Mouse (Mus musculus) stomach, postnatal 0 days (tissue): Measurements from ENCODE around the gene Tagap. TPM values are rescaled to one million over a fixed set of nuclear protein-coding genes. Genes with fewer than 3 reads are reported as not detected.

Source experiments
- ATAC-seq: fragments of 200-750 bp; cut with Nextera tagmentation; 2 replicates; pipeline ENCODE4 v1.8.0; 2017; ENCODE audit not compliant: low FRiP score, low TSS enrichment
- DNase-seq: peaks from one replicate; pipeline ENCODE4 v3.0.0-alpha.2; 2016; ENCODE audit warnings: low spot score
- H3K27ac ChIP-seq: fragments of 300-500 bp; sonication (generic); replicated peaks from 2 replicates; pipeline ENCODE4 v1.5.1; 2014; ENCODE audit warnings: mild to moderate bottlenecking, control low read depth
- H3K27me3 ChIP-seq: fragments of 300-500 bp; sonication (generic); 2 replicates; pipeline ENCODE4 v1.6.1; 2014; ENCODE audit warnings: low read length; ENCODE audit not compliant: control insufficient read depth, insufficient read depth
- H3K36me3 ChIP-seq: fragments of 300-500 bp; sonication (generic); 2 replicates; pipeline ENCODE4 v1.6.1; 2014; ENCODE audit warnings: low read length, mixed read lengths; ENCODE audit not compliant: control insufficient read depth, insufficient read depth
- H3K4me1 ChIP-seq: fragments of 300-500 bp; sonication (generic); replicated peaks from 2 replicates; pipeline ENCODE4 v1.6.1; 2014; ENCODE audit warnings: antibody characterized with exemption; ENCODE audit not compliant: control insufficient read depth, insufficient read depth
- H3K4me2 ChIP-seq: fragments of 300-500 bp; sonication (generic); replicated peaks from 2 replicates; pipeline ENCODE4 v1.6.1; 2014; ENCODE audit warnings: low read depth, mild to moderate bottlenecking, control low read depth, moderate library complexity
- H3K4me3 ChIP-seq: fragments of 300-500 bp; sonication (generic); 2 replicates; pipeline ENCODE4 v1.5.1; 2014; ENCODE audit warnings: low read depth, low read length, control low read depth
- H3K9ac ChIP-seq: fragments of 300-500 bp; sonication (generic); 2 replicates; pipeline ENCODE4 v1.6.1; 2014; ENCODE audit warnings: mild to moderate bottlenecking, low read length, control low read depth, mixed read lengths
- H3K9me3 ChIP-seq: fragments of 300-500 bp; sonication (generic); 2 replicates; pipeline ENCODE4 v1.6.1; 2016; ENCODE audit warnings: low read length; ENCODE audit not compliant: control insufficient read depth
- CTCF ChIP-seq: IDR thresholded peaks from 2 replicates; pipeline ENCODE4 v1.5.1; 2016; ENCODE audit warnings: antibody characterized with exemption, low read depth, mild to moderate bottlenecking, moderate library complexity
- EP300 ChIP-seq: optimal IDR thresholded peaks from 2 replicates; pipeline ENCODE3; 2016; ENCODE audit warnings: antibody characterized with exemption
- WGBS: fragments of 180-500 bp; shearing (Covaris S2); extraction: QIAGEN DNeasy Blood & Tissue Kit; methylation state at CpG from one replicate; pipeline ENCODE4 v1.1.7; 2014; 5-methylcytosine and 5-hydroxymethylcytosine counted together
- polyA plus RNA-seq: library from polyadenylated mRNA; unstranded; fragments of >200 nt; fragmentation: Nextera tagmentation; extraction: Ambion mirVana; gene quantifications from 2 replicates; pipeline ENCODE4 v1.2.1, GENCODE M21; 2015

The Tagap gene
- polyA plus RNA-seq, 1 experiment from 2014 or later, result 0.61 TPM

GRCm38 (mm10) chr17:7896047-7896635, 29.7 kb upstream of the Tagap start:
- no peaks in the 10 kb centered on the region for H3K27me3 ChIP-seq
- H3K4me1 ChIP-seq, result no peaks in the 10 kb centered on the region
- H3K9ac ChIP-seq, result no peak overlapping the region
- DNase-seq, result no peak
- H3K27ac ChIP-seq, result no peak overlapping the region
- TF ChIP-seq EP300 (no peak), CTCF (no peak)
- no peak overlapping the region for H3K4me2 ChIP-seq
- ATAC-seq, result no peak
- 62% methylated on average over 10 of the region's 10 CpGs for WGBS
- no peaks in the 10 kb centered on the region for H3K36me3 ChIP-seq
- no peaks in the 10 kb centered on the region for H3K9me3 ChIP-seq
- no peak overlapping the region for H3K4me3 ChIP-seq

GRCm38 (mm10) chr17:7897120-7897519, 28.7 kb upstream of the Tagap start:
- H3K4me3 ChIP-seq, result 0 out of 2 replicates have a peak overlapping the region, but pooled peaks have one; percentile 10
- H3K36me3 ChIP-seq, result no peaks in the 10 kb centered on the region
- DNase-seq (no peak), ATAC-seq (no peak)
- H3K9me3 ChIP-seq, result no peaks in the 10 kb centered on the region
- no peak overlapping the region for H3K9ac ChIP-seq
- 70% methylated on average over 11 of the region's 11 CpGs for WGBS
- H3K27ac ChIP-seq, result no peak overlapping the region
- no peaks in the 10 kb centered on the region for H3K27me3 ChIP-seq
- no peak for TF ChIP-seq EP300
- no peak for TF ChIP-seq CTCF
- H3K4me2 ChIP-seq, result no peak overlapping the region
- H3K4me1 ChIP-seq, result no peaks in the 10 kb centered on the region

- Histone ChIP-seq H3K4me3 (no peak overlapping the region), H3K9me3 (no peaks in the 10 kb centered on the region), H3K9ac (no peak overlapping the region), H3K4me2 (no peak overlapping the region), H3K27me3 (no peaks in the 10 kb centered on the region), H3K27ac (no peak overlapping the region), H3K4me1 (no peaks in the 10 kb centered on the region), H3K36me3 (no peaks in the 10 kb centered on the region)
- 70% methylated on average over 4 of the region's 4 CpGs for WGBS
- ATAC-seq (no peak), DNase-seq (no peak)
- no peak for TF ChIP-seq EP300
These were observed 28.0 kb upstream of the Tagap start for GRCm38 (mm10) chr17:7897756-7898155.

GRCm38 (mm10) chr17:7899233-7899632, 26.6 kb upstream of the Tagap start:
- no peak for TF ChIP-seq CTCF
- no peak for TF ChIP-seq EP300
- Histone ChIP-seq H3K9ac (no peak overlapping the region), H3K27me3 (no peaks in the 10 kb centered on the region), H3K27ac (no peak overlapping the region), H3K9me3 (no peaks in the 10 kb centered on the region), H3K4me1 (no peaks in the 10 kb centered on the region), H3K36me3 (no peaks in the 10 kb centered on the region), H3K4me3 (no peak overlapping the region), H3K4me2 (no peak overlapping the region)
- 48% methylated on average over 6 of the region's 6 CpGs for WGBS
- DNase-seq (no peak), ATAC-seq (peak; percentile 45; the same call in 1 of the 2 replicates)

- Histone ChIP-seq H3K4me1 (no peaks in the 10 kb centered on the region), H3K27ac (no peak overlapping the region), H3K27me3 (no peaks in the 10 kb centered on the region), H3K4me3 (no peak overlapping the region), H3K9me3 (no peaks in the 10 kb centered on the region), H3K4me2 (no peak overlapping the region), H3K9ac (no peak overlapping the region), H3K36me3 (no peaks in the 10 kb centered on the region)
- TF ChIP-seq CTCF, result no peak
- DNase-seq, result no peak
- WGBS, result 75% methylated on average over 4 of the region's 4 CpGs
- no peak for ATAC-seq
These were observed 25.8 kb upstream of the Tagap start for GRCm38 (mm10) chr17:7899961-7900360.

GRCm38 (mm10) chr17:7901536-7901935, 24.3 kb upstream of the Tagap start:
- Histone ChIP-seq H3K4me1 (no peaks in the 10 kb centered on the region), H3K9ac (no peak overlapping the region), H3K27me3 (no peaks in the 10 kb centered on the region), H3K27ac (no peak overlapping the region), H3K36me3 (no peaks in the 10 kb centered on the region), H3K4me3 (no peak overlapping the region), H3K4me2 (no peak overlapping the region), H3K9me3 (no peaks in the 10 kb centered on the region)
- no peak for DNase-seq
- no peak for ATAC-seq
- 82% methylated on average over 2 of the region's 2 CpGs for WGBS
- TF ChIP-seq EP300 (no peak), CTCF (no peak)
